Mouse (Mus musculus) forebrain, embryonic 11.5 days (tissue): Measurements from ENCODE around the gene Plcb3. TPM values are rescaled to one million over a fixed set of nuclear protein-coding genes. Genes with fewer than 3 reads are reported as not detected.

Source experiments
- ATAC-seq: fragments of 200-750 bp; cut with Nextera tagmentation; replicated peaks from 2 replicates; pipeline ENCODE4 v1.8.0; 2017; ENCODE audit warnings: moderate TSS enrichment; ENCODE audit not compliant: low FRiP score
- DNase-seq: peaks from one replicate; pipeline ENCODE4 v3.0.0-alpha.2; 2017; ENCODE audit warnings: low spot score
- H3K27ac ChIP-seq: fragments of 300-500 bp; sonication (generic); 2 replicates; pipeline ENCODE4 v1.5.1; 2014; ENCODE audit warnings: low read depth, low read length
- H3K27me3 ChIP-seq: fragments of 300-500 bp; sonication (generic); 2 replicates; pipeline ENCODE4 v1.6.1; 2014; ENCODE audit warnings: mild to moderate bottlenecking, low read length, mixed read lengths; ENCODE audit not compliant: control insufficient read depth, insufficient read depth
- H3K36me3 ChIP-seq: fragments of 300-500 bp; sonication (generic); 2 replicates; pipeline ENCODE4 v1.6.1; 2014; ENCODE audit warnings: mild to moderate bottlenecking, low read length, moderate library complexity, mixed read lengths; ENCODE audit not compliant: control insufficient read depth, insufficient read depth
- H3K4me1 ChIP-seq: fragments of 300-500 bp; sonication (generic); replicated peaks from 2 replicates; pipeline ENCODE4 v1.6.1; 2014; ENCODE audit warnings: low read length, mixed read lengths; ENCODE audit not compliant: control insufficient read depth, insufficient read depth
- H3K4me2 ChIP-seq: fragments of 300-500 bp; sonication (generic); 2 replicates; pipeline ENCODE4 v1.6.1; 2014; ENCODE audit warnings: low read depth, mild to moderate bottlenecking, low read length, moderate library complexity, mixed read lengths; ENCODE audit not compliant: severe bottlenecking
- H3K4me3 ChIP-seq: fragments of 300-500 bp; sonication (generic); 2 replicates; pipeline ENCODE4 v1.5.1; 2014; ENCODE audit warnings: low read depth, low read length
- H3K9ac ChIP-seq: fragments of 300-500 bp; sonication (generic); 2 replicates; pipeline ENCODE4 v1.6.1; 2014; ENCODE audit warnings: low read length
- H3K9me3 ChIP-seq: fragments of 300-500 bp; sonication (generic); 2 replicates; pipeline ENCODE4 v1.6.1; 2016; ENCODE audit warnings: low read length, mixed read lengths; ENCODE audit not compliant: control insufficient read depth
- WGBS: fragments of 180-500 bp; shearing (Covaris S2); extraction: QIAGEN DNeasy Blood & Tissue Kit; methylation state at CpG from one replicate; pipeline ENCODE4 v1.1.7; 2014; 5-methylcytosine and 5-hydroxymethylcytosine counted together
- polyA plus RNA-seq: library from polyadenylated mRNA; unstranded; fragments of >200 nt; fragmentation: Nextera tagmentation; extraction: Ambion mirVana; gene quantifications from 2 replicates; pipeline ENCODE4 v1.2.1, GENCODE M21; 2014

The Plcb3 gene
- polyA plus RNA-seq, 1 experiment from 2014 or later, result 21.2 TPM

DNA sequence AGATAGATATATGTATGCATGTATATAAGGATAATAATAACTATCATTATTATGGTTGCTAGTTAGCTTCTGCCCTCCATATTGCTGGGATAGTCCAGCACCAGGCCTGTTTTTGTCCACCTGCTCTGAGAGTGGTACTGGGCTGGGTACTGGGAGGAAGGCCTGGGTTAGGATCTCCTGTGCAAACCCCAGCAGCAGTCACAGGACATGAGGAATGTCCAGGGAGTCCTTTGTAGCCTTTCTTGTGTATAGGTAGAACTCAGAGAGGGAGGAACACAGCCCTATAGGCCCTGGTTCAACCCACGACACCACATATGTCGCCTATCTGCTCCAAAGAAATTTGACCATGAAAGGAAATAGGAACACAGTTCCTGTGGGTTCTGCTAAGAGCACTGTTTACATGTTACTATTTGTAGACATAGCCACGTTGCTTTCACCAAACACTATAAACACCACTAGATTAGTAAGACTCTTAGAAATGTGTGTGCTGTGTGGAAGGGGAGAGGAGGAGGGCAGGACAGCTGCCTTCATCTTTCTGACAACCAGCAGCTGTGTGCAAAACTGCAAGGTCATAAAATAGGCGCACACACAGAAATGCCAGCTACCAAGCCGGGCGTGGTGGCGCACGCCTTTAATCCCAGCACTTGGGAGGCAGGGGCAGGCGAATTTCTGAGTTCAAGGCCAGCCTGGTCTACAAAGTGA, 30.8 kb upstream of the Plcb3 start:
- Histone ChIP-seq H3K4me1 (no peaks in the 10 kb centered on the region), H3K4me2 (no peak overlapping the region)

DNA sequence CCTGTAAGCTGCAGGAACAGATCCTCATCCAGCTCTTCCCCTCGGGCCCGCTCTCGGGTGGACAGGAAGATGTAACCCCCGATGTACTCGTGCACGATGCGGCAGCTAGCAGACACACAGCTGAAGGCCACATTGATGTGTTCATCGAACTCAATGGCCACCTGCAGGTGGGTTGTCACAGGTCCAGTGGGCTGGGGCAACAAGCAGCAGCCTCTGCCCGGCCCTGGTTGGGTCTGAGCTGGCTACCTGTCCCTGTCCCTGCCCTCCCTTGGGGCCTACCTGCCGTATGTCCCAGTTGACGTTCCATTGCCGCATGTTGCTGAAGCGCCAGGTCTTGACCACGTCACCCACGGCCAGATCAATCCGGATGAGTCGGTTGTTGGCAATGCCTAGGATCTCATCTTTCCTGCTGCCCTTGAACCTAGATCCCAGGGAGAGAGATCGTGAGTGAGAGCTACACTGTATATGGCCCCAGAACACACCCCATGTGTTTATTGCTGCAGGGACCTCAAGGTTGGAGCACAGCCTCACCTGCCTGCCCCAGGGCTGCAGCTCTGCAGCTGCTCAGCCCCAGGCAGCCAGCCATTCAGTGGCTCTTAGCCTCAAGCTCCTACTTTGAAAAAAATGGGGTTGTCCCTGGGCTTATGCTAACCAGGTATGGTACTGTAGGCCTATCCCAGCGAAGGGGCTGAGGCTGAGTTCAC, 23.2 kb upstream of the Plcb3 start:
- Histone ChIP-seq H3K27ac (no peak overlapping the region), H3K27me3 (no peaks in the 10 kb centered on the region), H3K9me3 (no peaks in the 10 kb centered on the region), H3K4me2 (no peak overlapping the region), H3K36me3 (no peaks in the 10 kb centered on the region; the same call in 1 of the 2 replicates), H3K4me1 (peaks cover 12% of the 10 kb centered on the region), H3K4me3 (no peak overlapping the region), H3K9ac (no peak overlapping the region)
- DNase-seq (no peak), ATAC-seq (no peak)
- 94% methylated on average over 19 of the region's 19 CpGs for WGBS

More for the DNA sequence above, 30.8 kb upstream of the Plcb3 start:
- ATAC-seq, result no peak
- no peak overlapping the region for H3K27ac ChIP-seq
- no peak overlapping the region for H3K9ac ChIP-seq
- no peak overlapping the region for H3K4me3 ChIP-seq
- DNase-seq, result no peak
- H3K9me3 ChIP-seq, result no peaks in the 10 kb centered on the region
- 92% methylated on average over 9 of the region's 9 CpGs for WGBS
- no peaks in the 10 kb centered on the region for H3K27me3 ChIP-seq
- no peaks in the 10 kb centered on the region for H3K36me3 ChIP-seq

DNA sequence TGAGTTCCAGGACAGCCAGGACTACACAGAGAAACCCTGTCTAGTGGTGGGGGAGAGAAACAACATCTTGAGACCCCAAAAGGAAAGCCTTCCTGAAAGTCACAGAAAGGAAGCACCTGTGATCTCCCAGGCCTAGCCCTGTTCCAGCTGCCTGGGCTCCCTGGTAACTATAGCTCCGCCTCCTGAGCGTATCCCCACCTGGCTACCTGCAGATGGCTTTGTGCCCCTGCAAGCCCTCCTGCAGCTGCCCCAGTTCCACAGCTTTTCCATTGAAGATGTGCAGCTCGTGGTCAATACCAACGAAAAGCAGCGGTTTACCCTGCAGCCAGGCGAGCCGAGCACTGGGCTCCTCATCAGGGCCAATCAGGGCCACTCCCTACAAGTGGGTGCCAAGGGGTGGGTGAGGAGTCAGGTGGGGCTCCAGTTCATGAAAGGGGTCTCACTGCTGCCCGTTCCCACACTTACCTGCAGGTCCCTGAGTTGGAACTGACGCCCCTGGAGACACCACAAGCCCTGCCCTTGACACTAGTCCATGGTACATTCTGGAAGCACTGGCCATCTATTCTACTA, 21.5 kb upstream of the Plcb3 start:
- Histone ChIP-seq H3K27ac (no peak overlapping the region), H3K4me3 (no peak overlapping the region), H3K9ac (no peak overlapping the region), H3K9me3 (no peaks in the 10 kb centered on the region), H3K4me2 (no peak overlapping the region), H3K4me1 (peaks cover 17% of the 10 kb centered on the region), H3K27me3 (no peaks in the 10 kb centered on the region), H3K36me3 (no peaks in the 10 kb centered on the region; the same call in 1 of the 2 replicates)
- ATAC-seq (no peak), DNase-seq (no peak)
- 77% methylated on average over 9 of the region's 9 CpGs for WGBS

DNA sequence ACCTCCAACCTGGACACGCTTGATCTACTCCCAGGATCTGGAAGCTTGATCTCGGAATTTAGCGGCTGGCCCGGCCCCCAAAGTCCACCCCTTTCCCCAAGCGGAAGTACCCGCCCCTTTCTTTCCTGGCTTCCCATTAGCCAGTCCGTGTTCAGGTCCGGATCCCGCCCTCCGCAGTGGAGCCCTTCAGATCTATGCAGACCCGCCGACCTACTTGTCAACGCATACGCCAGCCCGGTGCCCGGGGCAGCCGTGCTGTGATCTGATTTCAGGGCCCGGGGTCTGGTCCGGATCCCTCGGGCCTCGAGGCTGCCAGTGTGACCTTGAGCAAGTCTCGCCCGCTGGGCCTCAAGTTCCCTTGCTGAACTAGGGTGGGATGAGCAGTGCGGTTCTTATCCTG, 19.7 kb upstream of the Plcb3 start, which contains the start of the genes Nudt22 and Trpt1:
TSS of gene Nudt22 (minus strand) at position 112 of the 400 bp plus-strand sequence.
TSS of gene Trpt1 (plus strand) at position 126 of the 400 bp plus-strand sequence.
- WGBS, result 2% methylated on average over 24 of the region's 24 CpGs
- peaks cover 18% of the 10 kb centered on the region for H3K4me1 ChIP-seq
- H3K27me3 ChIP-seq, result no peaks in the 10 kb centered on the region

DNA sequence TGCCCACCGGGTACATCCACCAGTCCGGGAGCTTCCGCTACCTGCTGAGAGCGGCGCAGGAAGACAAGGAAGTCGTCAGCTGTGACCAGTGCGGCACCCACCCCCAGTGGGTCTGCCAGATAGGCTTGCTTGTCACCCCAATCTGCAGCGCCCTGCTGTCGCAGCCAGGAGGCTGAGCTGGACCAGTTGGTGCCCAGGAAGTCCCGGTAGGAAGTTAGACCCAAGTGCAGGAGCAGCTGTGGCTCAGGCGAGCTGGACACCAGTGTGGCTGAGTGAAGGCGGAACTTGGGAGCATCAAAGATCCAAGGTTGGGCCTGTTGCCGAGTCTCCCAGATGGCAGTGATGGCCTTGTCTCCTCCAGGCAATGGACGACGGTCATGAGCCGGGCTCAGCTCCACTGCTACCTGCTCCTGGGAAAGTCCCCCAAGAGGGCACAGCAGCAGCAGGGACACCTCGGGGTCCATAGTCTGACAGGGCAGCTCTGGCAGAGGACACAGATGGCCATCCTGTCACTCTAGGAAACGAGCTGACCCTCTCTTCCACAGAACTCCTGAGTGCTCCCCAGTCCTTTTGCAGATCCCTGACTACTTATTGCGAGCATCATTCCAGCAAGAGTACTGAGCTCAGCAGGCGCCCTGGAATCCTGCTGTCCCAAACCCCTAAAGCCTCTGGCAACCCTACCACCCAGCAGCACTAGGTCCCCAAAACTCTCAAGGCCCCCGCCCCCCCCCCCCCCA, 19.2 kb upstream of the Plcb3 start:
- H3K27ac ChIP-seq, result no peak overlapping the region; the same call in 1 of the 2 replicates
- WGBS, result 48% methylated on average over 21 of the region's 21 CpGs

More for the DNA sequence above, 19.7 kb upstream of the Plcb3 start, which contains the start of the genes Nudt22 and Trpt1:
- H3K27ac ChIP-seq, result peak within 1 kb of the TSS; percentile 14
- H3K4me2 ChIP-seq, result peak within 1 kb of the TSS; percentile 86
- peak; percentile 77 for ATAC-seq
- peak within 1 kb of the TSS; percentile 65 for H3K9ac ChIP-seq
- H3K4me3 ChIP-seq, result peak within 1 kb of the TSS; percentile 49
- peak; percentile 90 for DNase-seq
- no peaks in the 10 kb centered on the region; the same call in 1 of the 2 replicates for H3K36me3 ChIP-seq
- no peaks in the 10 kb centered on the region for H3K9me3 ChIP-seq

DNA sequence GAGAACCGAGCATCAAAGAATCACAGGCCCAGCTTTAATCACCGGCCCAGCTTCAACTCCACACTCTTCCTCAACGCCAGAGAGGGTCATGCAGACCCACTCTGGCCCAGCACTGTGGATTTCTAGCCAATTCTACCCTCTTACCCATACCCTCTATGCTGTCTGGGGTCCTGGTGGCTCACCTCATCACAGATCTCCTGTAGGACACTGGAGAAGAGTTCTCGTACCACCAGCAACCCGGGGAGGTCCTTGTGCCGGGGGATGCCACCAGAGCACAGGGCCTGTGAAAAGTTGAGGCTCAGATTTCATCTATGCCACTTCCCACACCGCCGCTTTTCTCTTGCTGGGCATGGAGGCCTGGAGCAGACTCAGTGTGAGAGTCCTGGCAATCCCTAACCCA, 18.2 kb upstream of the Plcb3 start:
- Histone ChIP-seq H3K4me1 (peaks cover 18% of the 10 kb centered on the region), H3K4me2 (no peak overlapping the region), H3K27me3 (no peaks in the 10 kb centered on the region), H3K36me3 (no peaks in the 10 kb centered on the region), H3K4me3 (no peak overlapping the region), H3K9ac (no peak overlapping the region), H3K27ac (no peak overlapping the region), H3K9me3 (no peaks in the 10 kb centered on the region)
- WGBS, result 88% methylated on average over 8 of the region's 8 CpGs
- ATAC-seq (no peak), DNase-seq (no peak)

More for the DNA sequence above, 19.2 kb upstream of the Plcb3 start:
- ATAC-seq (no peak), DNase-seq (no peak)
- Histone ChIP-seq H3K27me3 (no peaks in the 10 kb centered on the region), H3K36me3 (no peaks in the 10 kb centered on the region; the same call in 1 of the 2 replicates), H3K4me3 (peak overlapping the region; percentile 49), H3K9me3 (no peaks in the 10 kb centered on the region), H3K4me2 (peak overlapping the region; percentile 86), H3K9ac (peak overlapping the region; percentile 65), H3K4me1 (peaks cover 18% of the 10 kb centered on the region)

DNA sequence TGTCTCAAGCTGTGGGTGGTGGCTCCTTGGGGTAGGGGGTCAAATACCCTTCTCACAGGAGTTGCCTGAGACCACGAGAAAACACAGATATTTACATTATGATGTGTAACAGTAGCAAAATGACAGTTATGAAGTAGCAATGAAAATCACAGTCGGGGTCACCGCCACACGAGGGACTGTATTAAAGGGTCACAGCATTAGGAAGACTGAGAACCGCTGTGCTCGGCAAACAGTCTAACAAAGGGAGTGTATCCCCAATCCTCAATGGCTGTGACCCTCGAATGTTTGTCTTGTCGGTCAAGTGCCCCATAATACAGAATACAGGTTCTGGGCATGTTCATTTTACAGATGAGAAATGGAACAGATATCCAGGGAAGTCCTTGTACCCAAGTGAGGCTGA, 17.7 kb upstream of the Plcb3 start:
- Histone ChIP-seq H3K27ac (no peak overlapping the region), H3K9ac (no peak overlapping the region), H3K36me3 (no peaks in the 10 kb centered on the region), H3K9me3 (no peaks in the 10 kb centered on the region), H3K27me3 (no peaks in the 10 kb centered on the region), H3K4me3 (no peak overlapping the region), H3K4me1 (peaks cover 18% of the 10 kb centered on the region), H3K4me2 (no peak overlapping the region)
- ATAC-seq (no peak), DNase-seq (no peak)
- 89% methylated on average over 8 of the region's 8 CpGs for WGBS
